Comparison of ENCODE assay signal across 16 mouse cellular contexts in the genomic region with DNA sequence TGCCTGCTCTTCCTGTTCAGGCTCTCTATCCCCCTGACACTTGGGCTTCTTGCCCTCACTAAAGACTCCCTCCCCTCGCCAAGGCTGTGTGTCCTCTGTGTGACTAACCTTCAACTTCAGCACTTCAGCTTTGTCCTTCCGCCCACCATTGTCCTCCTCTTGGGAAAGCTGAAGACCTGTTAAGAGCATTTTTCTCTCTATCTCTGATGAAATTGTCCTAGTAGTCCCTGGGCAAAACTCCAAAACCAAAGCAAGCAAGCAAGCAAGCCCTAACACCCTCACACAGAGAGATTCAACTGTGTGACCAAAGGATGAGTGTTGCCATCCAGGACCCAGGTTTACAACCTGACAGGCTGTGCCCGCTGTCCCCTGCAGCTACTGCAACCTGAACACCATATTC. TPM values are rescaled to one million over a fixed set of nuclear protein-coding genes. Genes with fewer than 3 reads are reported as not detected.
A peak's percentile ranks its signal among the peaks of the same experiment; 100 is the strongest.
DNase-seq lines count a peak whose midpoint lies in the region; ATAC-seq and TF ChIP-seq lines count a peak whose summit lies in the region.
"Had no signal": no experiment of that assay in that cellular context is flagged by ENCODE, and none has a peak within 500 bp of the region (broad histone marks: within the 10 kb centered on the region; RNA-seq: fewer than 3 reads in every experiment).

No protein-coding gene starts in this region.

- H3K27me3 ChIP-seq in heart, embryonic 14.5 days (ENCODE audit: control insufficient read depth, insufficient read depth, low read length): peaks cover 8% of the 10 kb centered on the region; the same call in 1 of the 2 replicates
- H3K27me3 ChIP-seq in midbrain, embryonic 10.5 days (ENCODE audit: low read depth, poor library complexity, severe bottlenecking): peaks cover 21% of the 10 kb centered on the region
- H3K27me3 ChIP-seq in midbrain, postnatal 0 days (ENCODE audit: insufficient read depth, low read length): no peaks in the 10 kb centered on the region
- H3K27me3 ChIP-seq in embryonic facial prominence, embryonic 12.5 days: peaks cover 18% of the 10 kb centered on the region
- H3K27me3 ChIP-seq in limb, embryonic 12.5 days: peaks cover 21% of the 10 kb centered on the region

- H3K27ac ChIP-seq in heart, embryonic 14.5 days (replicated peaks in 1 of 2; ENCODE audit: control insufficient read depth in 1 of 2, insufficient read depth in 1 of 2, low read depth in 2 of 2, low read length in 2 of 2): no peak overlapping the region
- peak overlapping the region; percentile 67 for H3K27ac ChIP-seq in midbrain, embryonic 10.5 days (replicated peaks)
- H3K27ac ChIP-seq in midbrain, postnatal 0 days (ENCODE audit: low read depth, low read length): no peak overlapping the region
- 0 out of 2 replicates have a peak overlapping the region, but pooled peaks have one; percentile 31 for H3K27ac ChIP-seq in embryonic facial prominence, embryonic 12.5 days
- peak overlapping the region; percentile 57 for H3K27ac ChIP-seq in limb, embryonic 12.5 days
- H3K27ac ChIP-seq: liver, embryonic 14.5 days had no signal

- WGBS in heart, embryonic 14.5 days: 44% methylated on average over 3 of the region's 3 CpGs
- WGBS in midbrain, embryonic 10.5 days: 56% methylated on average over 3 of the region's 3 CpGs
- WGBS in midbrain, postnatal 0 days: 58% methylated on average over 3 of the region's 3 CpGs
- 60% methylated on average over 3 of the region's 3 CpGs for WGBS in embryonic facial prominence, embryonic 12.5 days
- 65% methylated on average over 3 of the region's 3 CpGs for WGBS in limb, embryonic 12.5 days

- H3K9me3 ChIP-seq in heart, embryonic 14.5 days (ENCODE audit: control insufficient read depth, low read length): no peaks in the 10 kb centered on the region
- no peaks in the 10 kb centered on the region for H3K9me3 ChIP-seq in midbrain, embryonic 10.5 days (replicated peaks)
- no peaks in the 10 kb centered on the region for H3K9me3 ChIP-seq in midbrain, postnatal 0 days (ENCODE audit: low read length)
- no peaks in the 10 kb centered on the region for H3K9me3 ChIP-seq in embryonic facial prominence, embryonic 12.5 days
- no peaks in the 10 kb centered on the region for H3K9me3 ChIP-seq in limb, embryonic 12.5 days

- peak overlapping the region; percentile 49; the same call in 1 of the 2 replicates for H3K4me2 ChIP-seq in heart, embryonic 14.5 days (ENCODE audit: low read length)
- no peak overlapping the region for H3K4me2 ChIP-seq in midbrain, postnatal 0 days (ENCODE audit: low read depth, low read length, poor library complexity, severe bottlenecking)
- peak overlapping the region; percentile 37 for H3K4me2 ChIP-seq in embryonic facial prominence, embryonic 12.5 days (replicated peaks)
- H3K4me2 ChIP-seq in limb, embryonic 12.5 days: peak overlapping the region; percentile 48

- DNase-seq in heart, adult 18-20 months: no peak
- DNase-seq in midbrain, embryonic 10.5 days (ENCODE audit: low spot score): no peak
- DNase-seq in midbrain, postnatal 0 days (ENCODE audit: low spot score): no peak
- no peak for DNase-seq in urinary bladder, postnatal 25 days (ENCODE audit: low spot score)
- DNase-seq in yolk sac, embryonic 10.5 days (ENCODE audit: low spot score): no peak
- DNase-seq: adrenal gland, postnatal 25 days; cerebellum, adult 2 months; kidney, adult 2 months; layer of hippocampus, postnatal 36 days; spleen, adult 18-20 months; thymus, postnatal 36 days had no signal

- H3K4me3 ChIP-seq in heart, embryonic 14.5 days (ENCODE audit: control insufficient read depth in 1 of 2, insufficient read depth in 1 of 2, low read depth in 1 of 2, low read length in 2 of 2): no peak overlapping the region
- peak overlapping the region; percentile 38 for H3K4me3 ChIP-seq in midbrain, embryonic 10.5 days
- H3K4me3 ChIP-seq in midbrain, postnatal 0 days (ENCODE audit: low read depth, low read length): no peak overlapping the region
- H3K4me3 ChIP-seq in embryonic facial prominence, embryonic 12.5 days: 0 out of 2 replicates have a peak overlapping the region, but pooled peaks have one; percentile 12
- peak overlapping the region; percentile 17 for H3K4me3 ChIP-seq in limb, embryonic 12.5 days (replicated peaks)

- peak overlapping the region; percentile 27; the same call in 1 of the 2 replicates for H3K9ac ChIP-seq in heart, embryonic 14.5 days (ENCODE audit: low read length)
- H3K9ac ChIP-seq in midbrain, postnatal 0 days (replicated peaks; ENCODE audit: low read length, poor library complexity, severe bottlenecking): no peak overlapping the region
- H3K9ac ChIP-seq in embryonic facial prominence, embryonic 12.5 days: no peak overlapping the region
- H3K9ac ChIP-seq in limb, embryonic 12.5 days (replicated peaks): peak overlapping the region; percentile 27; the same call in 1 of the 2 replicates
- H3K9ac ChIP-seq: liver, embryonic 14.5 days had no signal

- H3K4me1 ChIP-seq in heart, embryonic 14.5 days (ENCODE audit: control insufficient read depth in 2 of 2, insufficient read depth in 2 of 2, low read length in 2 of 2): peaks cover 9 to 11% of the 10 kb centered on the region in 2 experiments; a peak in 3 of 4 replicates
- H3K4me1 ChIP-seq in midbrain, embryonic 10.5 days: peaks cover 36% of the 10 kb centered on the region
- H3K4me1 ChIP-seq in midbrain, postnatal 0 days (ENCODE audit: insufficient read depth, low read length): no peaks in the 10 kb centered on the region
- 0 out of 2 replicates have a peak, but pooled peaks cover 13% of the 10 kb centered on the region for H3K4me1 ChIP-seq in embryonic facial prominence, embryonic 12.5 days
- H3K4me1 ChIP-seq in limb, embryonic 12.5 days (replicated peaks): peaks cover 14% of the 10 kb centered on the region

- no peaks in the 10 kb centered on the region for H3K36me3 ChIP-seq in heart, embryonic 14.5 days (ENCODE audit: control insufficient read depth, insufficient read depth, low read length)
- no peaks in the 10 kb centered on the region for H3K36me3 ChIP-seq in midbrain, embryonic 10.5 days
- no peaks in the 10 kb centered on the region for H3K36me3 ChIP-seq in midbrain, postnatal 0 days (ENCODE audit: insufficient read depth, low read length)
- no peaks in the 10 kb centered on the region for H3K36me3 ChIP-seq in embryonic facial prominence, embryonic 12.5 days
- no peaks in the 10 kb centered on the region for H3K36me3 ChIP-seq in limb, embryonic 12.5 days

- no peak for TF ChIP-seq CTCF in midbrain, postnatal 0 days (IDR thresholded peaks at IDR 0.05)

- no peak for ATAC-seq in heart, embryonic 14.5 days (ENCODE audit: insufficient number of reproducible peaks, insufficient read depth, low FRiP score, low read depth)
- ATAC-seq in midbrain, postnatal 0 days (ENCODE audit: low FRiP score): no peak
- ATAC-seq in embryonic facial prominence, embryonic 12.5 days (ENCODE audit: insufficient number of reproducible peaks, insufficient read depth, low FRiP score, low TSS enrichment): no peak
- no peak for ATAC-seq in limb, embryonic 12.5 days (ENCODE audit: insufficient number of reproducible peaks, insufficient read depth, low FRiP score, low TSS enrichment, low read depth)
- ATAC-seq: CD4-positive, CD25-positive, alpha-beta regulatory T cell, adult 4 months had no signal

RNA-seq across cellular contexts. Expression of gene Ranbp3, which starts 9.4 kb away (rescaled TPM):
- polyA plus RNA-seq in heart, embryonic 14.5 days (2014; fragmentation: Nextera tagmentation; extraction: Ambion mirVana): 54.4 and 58.1 TPM in 2 replicates
- total RNA-seq in heart, adult 18-20 months (2021): 10 to 100 TPM; 33.8 to 35.7 TPM
- polyA plus RNA-seq in midbrain, embryonic 10.5 days (2016; fragmentation: Nextera tagmentation; extraction: Ambion mirVana): 140 and 145 TPM in 2 replicates
- total RNA-seq in midbrain, postnatal 0 days (2014; rRNA removed): 114 and 136 TPM in 2 replicates
- polyA plus RNA-seq in midbrain, postnatal 0 days (2015; fragmentation: Nextera tagmentation; extraction: Ambion mirVana): 96.0 and 98.9 TPM in 2 replicates
- 108 and 118 TPM in 2 replicates for polyA plus RNA-seq in embryonic facial prominence, embryonic 12.5 days (2016; fragmentation: Nextera tagmentation; extraction: Ambion mirVana)
- polyA plus RNA-seq in limb, embryonic 12.5 days (2016; fragmentation: Nextera tagmentation; extraction: Ambion mirVana): 110 and 116 TPM in 2 replicates

RNA-seq across cellular contexts. Expression of gene Catsperd, which starts 35.7 kb away (rescaled TPM):
- 0.46 and 0.50 TPM in 2 replicates for polyA plus RNA-seq in heart, embryonic 14.5 days (2014; fragmentation: Nextera tagmentation; extraction: Ambion mirVana)
- total RNA-seq in heart, adult 18-20 months (2021): under 1 TPM in 1 of 2 experiments, not detected in 1; 0.10 TPM
- polyA plus RNA-seq in midbrain, embryonic 10.5 days (2016; fragmentation: Nextera tagmentation; extraction: Ambion mirVana): 0.61 and 0.79 TPM in 2 replicates
- 0.99 and 3.0 TPM in 2 replicates for total RNA-seq in midbrain, postnatal 0 days (2014; rRNA removed)
- polyA plus RNA-seq in midbrain, postnatal 0 days (2015; fragmentation: Nextera tagmentation; extraction: Ambion mirVana): 1.5 TPM in 2 replicates
- polyA plus RNA-seq in embryonic facial prominence, embryonic 12.5 days (2016; fragmentation: Nextera tagmentation; extraction: Ambion mirVana): 0.74 and 0.88 TPM in 2 replicates
- 0.92 and 1.3 TPM in 2 replicates for polyA plus RNA-seq in limb, embryonic 12.5 days (2016; fragmentation: Nextera tagmentation; extraction: Ambion mirVana)

RNA-seq across cellular contexts. Expression of gene Lonp1, which starts 37.0 kb away (rescaled TPM):
- polyA plus RNA-seq in heart, embryonic 14.5 days (2014; fragmentation: Nextera tagmentation; extraction: Ambion mirVana): 58.6 and 59.0 TPM in 2 replicates
- 100 to 1,000 TPM; 125 to 130 TPM for total RNA-seq in heart, adult 18-20 months (2021)
- polyA plus RNA-seq in midbrain, embryonic 10.5 days (2016; fragmentation: Nextera tagmentation; extraction: Ambion mirVana): 52.4 and 54.4 TPM in 2 replicates
- 68.1 and 69.5 TPM in 2 replicates for total RNA-seq in midbrain, postnatal 0 days (2014; rRNA removed)
- 40.1 and 40.2 TPM in 2 replicates for polyA plus RNA-seq in midbrain, postnatal 0 days (2015; fragmentation: Nextera tagmentation; extraction: Ambion mirVana)
- 66.0 and 66.9 TPM in 2 replicates for polyA plus RNA-seq in embryonic facial prominence, embryonic 12.5 days (2016; fragmentation: Nextera tagmentation; extraction: Ambion mirVana)
- polyA plus RNA-seq in limb, embryonic 12.5 days (2016; fragmentation: Nextera tagmentation; extraction: Ambion mirVana): 65.1 and 67.0 TPM in 2 replicates

RNA-seq across cellular contexts. Expression of gene Rpl36, which starts 50.4 kb away (rescaled TPM):
- polyA plus RNA-seq in heart, embryonic 14.5 days (2014; fragmentation: Nextera tagmentation; extraction: Ambion mirVana): 1,567 and 1,751 TPM in 2 replicates
- total RNA-seq in heart, adult 18-20 months (2021): 100 to 1,000 TPM; 760 to 782 TPM
- polyA plus RNA-seq in midbrain, embryonic 10.5 days (2016; fragmentation: Nextera tagmentation; extraction: Ambion mirVana): 1,286 and 1,494 TPM in 2 replicates
- total RNA-seq in midbrain, postnatal 0 days (2014; rRNA removed): 606 and 1,008 TPM in 2 replicates
- polyA plus RNA-seq in midbrain, postnatal 0 days (2015; fragmentation: Nextera tagmentation; extraction: Ambion mirVana): 1,065 and 1,089 TPM in 2 replicates
- polyA plus RNA-seq in embryonic facial prominence, embryonic 12.5 days (2016; fragmentation: Nextera tagmentation; extraction: Ambion mirVana): 1,591 and 1,618 TPM in 2 replicates
- polyA plus RNA-seq in limb, embryonic 12.5 days (2016; fragmentation: Nextera tagmentation; extraction: Ambion mirVana): 1,768 and 1,771 TPM in 2 replicates

RNA-seq across cellular contexts. Expression of gene Ndufa11, which starts 53.9 kb away (rescaled TPM):
- polyA plus RNA-seq in heart, embryonic 14.5 days (2014; fragmentation: Nextera tagmentation; extraction: Ambion mirVana): 1,100 and 1,119 TPM in 2 replicates
- 100 to 1,000 TPM; 844 to 954 TPM for total RNA-seq in heart, adult 18-20 months (2021)
- 385 and 393 TPM in 2 replicates for polyA plus RNA-seq in midbrain, embryonic 10.5 days (2016; fragmentation: Nextera tagmentation; extraction: Ambion mirVana)
- 335 and 480 TPM in 2 replicates for total RNA-seq in midbrain, postnatal 0 days (2014; rRNA removed)
- polyA plus RNA-seq in midbrain, postnatal 0 days (2015; fragmentation: Nextera tagmentation; extraction: Ambion mirVana): 630 and 676 TPM in 2 replicates
- polyA plus RNA-seq in embryonic facial prominence, embryonic 12.5 days (2016; fragmentation: Nextera tagmentation; extraction: Ambion mirVana): 371 and 409 TPM in 2 replicates
- 410 and 419 TPM in 2 replicates for polyA plus RNA-seq in limb, embryonic 12.5 days (2016; fragmentation: Nextera tagmentation; extraction: Ambion mirVana)

Comparison
In these comparisons a context has a peak if more than half of its experiments do, and no peak if none do; other contexts are left out.
1. H3K27ac ChIP-seq: peak in midbrain, embryonic 10.5 days (single experiment), embryonic facial prominence, embryonic 12.5 days (single experiment) and limb, embryonic 12.5 days (single experiment); none in heart, embryonic 14.5 days (0 of 2) and midbrain, postnatal 0 days (single experiment).
2. H3K4me3 ChIP-seq: peak in midbrain, embryonic 10.5 days (single experiment), embryonic facial prominence, embryonic 12.5 days (single experiment) and limb, embryonic 12.5 days (single experiment); none in heart, embryonic 14.5 days (0 of 2) and midbrain, postnatal 0 days (single experiment).
3. H3K9ac ChIP-seq: peak in heart, embryonic 14.5 days (single experiment) and limb, embryonic 12.5 days (single experiment); none in midbrain, postnatal 0 days (single experiment) and embryonic facial prominence, embryonic 12.5 days (single experiment).